Mouse (Mus musculus) forebrain, embryonic 16.5 days (tissue): ENCODE measurements at regions not wholly inside any gene's neighbourhood (a gene's known extent, or its start where the extent isn't known, plus 50 kb on each side); places are given as distances from the start of the nearest gene placed in this dataset.

Experiments used
- ATAC-seq: fragments of 200-750 bp; cut with Nextera tagmentation; 2 replicates; pipeline ENCODE4 v1.8.0; 2017; ENCODE audit warnings: mild to moderate bottlenecking, moderate library complexity
- H3K27ac ChIP-seq: fragments of 300-500 bp; sonication (generic); 2 replicates; pipeline ENCODE4 v1.5.1; 2014; ENCODE audit warnings: low read length, control low read depth
- H3K27me3 ChIP-seq: fragments of 300-500 bp; sonication (generic); replicated peaks from 2 replicates; pipeline ENCODE4 v1.6.1; 2014; ENCODE audit warnings: low read length; ENCODE audit not compliant: control insufficient read depth, insufficient read depth
- H3K36me3 ChIP-seq: fragments of 300-500 bp; sonication (generic); 2 replicates; pipeline ENCODE4 v1.6.1; 2014; ENCODE audit not compliant: control insufficient read depth, insufficient read depth
- H3K4me1 ChIP-seq: fragments of 300-500 bp; sonication (generic); replicated peaks from 2 replicates; pipeline ENCODE4 v1.6.1; 2014; ENCODE audit warnings: low read length; ENCODE audit not compliant: control insufficient read depth, insufficient read depth
- H3K4me2 ChIP-seq: fragments of 300-500 bp; sonication (generic); 2 replicates; pipeline ENCODE4 v1.6.1; 2014; ENCODE audit warnings: mild to moderate bottlenecking, low read length, control low read depth
- H3K4me3 ChIP-seq: fragments of 300-500 bp; sonication (generic); replicated peaks from 2 replicates; pipeline ENCODE4 v1.5.1; 2014; ENCODE audit warnings: mild to moderate bottlenecking, low read length, control low read depth
- H3K9ac ChIP-seq: fragments of 300-500 bp; sonication (generic); replicated peaks from 2 replicates; pipeline ENCODE4 v1.6.1; 2014; ENCODE audit warnings: low read depth, low read length, control low read depth
- H3K9me3 ChIP-seq: fragments of 300-500 bp; sonication (generic); 2 replicates; pipeline ENCODE4 v1.6.1; 2016; ENCODE audit warnings: low read length; ENCODE audit not compliant: control insufficient read depth
- WGBS: fragments of 180-500 bp; shearing (Covaris S2); extraction: QIAGEN DNeasy Blood & Tissue Kit; methylation state at CpG from one replicate; pipeline ENCODE4 v1.1.7; 2014; 5-methylcytosine and 5-hydroxymethylcytosine counted together

- Histone ChIP-seq H3K27ac (no peak overlapping the region), H3K4me2 (no peak overlapping the region), H3K36me3 (no peaks in the 10 kb centered on the region), H3K27me3 (no peaks in the 10 kb centered on the region), H3K4me3 (no peak overlapping the region), H3K9me3 (no peaks in the 10 kb centered on the region), H3K4me1 (no peaks in the 10 kb centered on the region), H3K9ac (no peak overlapping the region)
- 82% methylated on average over 5 of the region's 5 CpGs for WGBS
- ATAC-seq = no peak
Observed at GRCm38 (mm10) chr11:45323766-45324165, 528.1 kb upstream of the Clint1 start.

DNA sequence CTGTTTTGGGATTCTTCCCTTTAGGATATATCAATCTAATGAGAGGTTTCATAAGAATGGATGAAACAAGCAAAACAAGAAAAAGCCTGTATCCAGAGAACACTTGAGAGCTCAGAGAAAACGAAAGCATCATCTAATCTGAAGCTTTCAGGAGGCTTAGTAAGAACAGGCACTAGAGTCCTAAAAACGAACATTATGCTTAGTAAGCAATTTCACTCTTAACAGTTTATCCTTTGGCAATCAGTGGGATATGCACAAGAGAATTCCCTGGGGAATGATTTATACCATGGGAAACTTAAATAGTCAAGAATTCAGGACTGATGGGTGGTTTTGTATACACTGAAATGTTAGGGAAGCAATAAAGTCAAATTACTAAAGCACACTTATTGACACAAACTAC is 521.5 kb upstream of the Clint1 start:
- no peaks in the 10 kb centered on the region for H3K4me1 ChIP-seq
- H3K36me3 ChIP-seq = no peaks in the 10 kb centered on the region
- 82% methylated on average over 2 of the region's 2 CpGs for WGBS
- H3K4me3 ChIP-seq = no peak overlapping the region
- H3K4me2 ChIP-seq = no peak overlapping the region
- H3K27me3 ChIP-seq = no peaks in the 10 kb centered on the region
- H3K27ac ChIP-seq = no peak overlapping the region
- H3K9ac ChIP-seq = no peak overlapping the region
- no peak for ATAC-seq
- no peaks in the 10 kb centered on the region for H3K9me3 ChIP-seq

- Histone ChIP-seq H3K27ac (no peak overlapping the region), H3K9me3 (no peaks in the 10 kb centered on the region), H3K36me3 (no peaks in the 10 kb centered on the region), H3K27me3 (no peaks in the 10 kb centered on the region), H3K4me3 (no peak overlapping the region), H3K4me2 (no peak overlapping the region), H3K9ac (no peak overlapping the region), H3K4me1 (no peaks in the 10 kb centered on the region)
- no peak for ATAC-seq
- WGBS = 81% methylated on average over 3 of the region's 3 CpGs
Observed at GRCm38 (mm10) chr11:45333756-45334155, 518.1 kb upstream of the Clint1 start.

DNA sequence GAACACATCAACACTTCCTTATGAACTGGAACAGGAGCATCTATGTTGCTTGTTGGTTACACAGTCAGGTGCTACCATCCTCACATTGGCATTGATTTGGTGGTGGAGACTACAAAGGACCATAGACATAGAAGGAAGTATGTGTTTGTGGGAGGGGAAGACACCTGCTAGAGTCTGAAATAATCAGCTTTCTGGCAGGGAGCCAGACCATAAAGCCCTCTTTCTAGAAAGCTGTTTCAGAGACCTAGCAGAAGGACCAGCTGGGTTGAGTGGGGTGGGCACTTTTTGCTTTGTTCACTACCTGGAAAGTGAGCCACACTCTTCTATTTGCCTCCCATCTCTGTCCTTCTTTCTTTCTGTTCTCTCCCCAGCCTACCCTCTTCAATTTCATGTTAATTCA is 502.5 kb upstream of the Clint1 start:
- ATAC-seq = no peak
- Histone ChIP-seq H3K4me3 (no peak overlapping the region), H3K9ac (no peak overlapping the region), H3K27me3 (no peaks in the 10 kb centered on the region), H3K27ac (no peak overlapping the region), H3K4me1 (no peaks in the 10 kb centered on the region), H3K36me3 (no peaks in the 10 kb centered on the region), H3K9me3 (no peaks in the 10 kb centered on the region), H3K4me2 (no peak overlapping the region)

- no peak for ATAC-seq
- H3K27ac ChIP-seq = no peak overlapping the region
- no peaks in the 10 kb centered on the region for H3K36me3 ChIP-seq
- no peaks in the 10 kb centered on the region for H3K9me3 ChIP-seq
- H3K27me3 ChIP-seq = no peaks in the 10 kb centered on the region
- no peak overlapping the region for H3K4me2 ChIP-seq
- no peak overlapping the region for H3K9ac ChIP-seq
- no peak overlapping the region for H3K4me3 ChIP-seq
- WGBS = 87% methylated on average over 3 of the region's 3 CpGs
- H3K4me1 ChIP-seq = no peaks in the 10 kb centered on the region
Observed at GRCm38 (mm10) chr11:45365343-45365742, 486.5 kb upstream of the Clint1 start.

- Histone ChIP-seq H3K9ac (no peak overlapping the region), H3K27ac (no peak overlapping the region), H3K4me3 (no peak overlapping the region), H3K4me1 (no peaks in the 10 kb centered on the region), H3K9me3 (no peaks in the 10 kb centered on the region), H3K27me3 (no peaks in the 10 kb centered on the region), H3K4me2 (no peak overlapping the region), H3K36me3 (no peaks in the 10 kb centered on the region)
- ATAC-seq = no peak
- 51% methylated on average over 11 of the region's 11 CpGs for WGBS
Observed at GRCm38 (mm10) chr11:45389243-45390146, 462.4 kb upstream of the Clint1 start.

DNA sequence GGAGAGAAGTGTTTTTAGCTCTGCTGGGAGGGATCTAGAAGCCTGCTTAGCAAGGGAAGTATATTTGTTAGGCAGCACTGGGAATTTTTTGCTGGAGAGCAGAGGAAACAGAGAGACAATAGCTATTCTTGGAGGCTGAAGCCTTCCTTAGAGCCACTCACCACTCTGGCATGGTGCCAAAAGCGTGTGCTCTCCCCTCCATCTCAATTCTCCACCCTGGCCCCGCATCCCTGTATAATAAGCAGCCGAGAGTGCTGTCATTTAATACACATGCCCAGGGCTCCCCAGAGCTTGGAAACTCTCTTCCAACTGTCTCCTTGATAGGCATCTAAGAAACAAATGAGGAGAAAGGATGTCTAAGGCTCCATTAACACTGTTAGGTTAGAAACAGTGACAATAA is 455.8 kb upstream of the Clint1 start:
- peak; percentile 79 for ATAC-seq

DNA sequence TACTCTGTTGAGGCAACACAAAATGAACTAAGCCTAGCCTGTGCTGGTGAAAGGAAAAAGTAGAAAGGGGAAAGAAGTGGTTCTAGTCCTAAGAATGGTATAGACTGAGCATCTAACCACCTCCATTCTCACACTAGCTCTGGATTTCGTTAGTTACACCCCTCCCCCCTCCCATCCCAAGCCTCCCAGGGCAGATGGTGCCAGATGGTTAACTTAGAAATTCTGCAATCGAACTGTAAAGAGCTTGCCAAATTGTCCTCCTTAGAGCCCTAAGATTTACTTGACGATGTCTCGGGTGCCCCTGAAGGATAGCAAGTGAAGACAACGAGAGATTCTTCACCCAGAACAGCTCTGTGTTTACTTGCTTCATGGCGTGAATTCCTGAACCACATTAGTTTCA is 453.7 kb upstream of the Clint1 start:
- WGBS = 46% methylated on average over 6 of the region's 6 CpGs
- Histone ChIP-seq H3K9me3 (no peaks in the 10 kb centered on the region), H3K4me2 (no peak overlapping the region), H3K27ac (no peak overlapping the region), H3K4me3 (no peak overlapping the region), H3K9ac (no peak overlapping the region), H3K4me1 (peaks cover 13% of the 10 kb centered on the region), H3K27me3 (no peaks in the 10 kb centered on the region), H3K36me3 (no peaks in the 10 kb centered on the region)
- peak; percentile 84 for ATAC-seq

More for the DNA sequence above, 455.8 kb upstream of the Clint1 start:
- peaks cover 13% of the 10 kb centered on the region for H3K4me1 ChIP-seq
- no peaks in the 10 kb centered on the region for H3K27me3 ChIP-seq
- no peak overlapping the region for H3K4me3 ChIP-seq
- WGBS = 2% methylated on average over 3 of the region's 3 CpGs
- H3K9me3 ChIP-seq = no peaks in the 10 kb centered on the region
- H3K36me3 ChIP-seq = no peaks in the 10 kb centered on the region
- H3K4me2 ChIP-seq = no peak overlapping the region
- H3K9ac ChIP-seq = no peak overlapping the region
- no peak overlapping the region for H3K27ac ChIP-seq

DNA sequence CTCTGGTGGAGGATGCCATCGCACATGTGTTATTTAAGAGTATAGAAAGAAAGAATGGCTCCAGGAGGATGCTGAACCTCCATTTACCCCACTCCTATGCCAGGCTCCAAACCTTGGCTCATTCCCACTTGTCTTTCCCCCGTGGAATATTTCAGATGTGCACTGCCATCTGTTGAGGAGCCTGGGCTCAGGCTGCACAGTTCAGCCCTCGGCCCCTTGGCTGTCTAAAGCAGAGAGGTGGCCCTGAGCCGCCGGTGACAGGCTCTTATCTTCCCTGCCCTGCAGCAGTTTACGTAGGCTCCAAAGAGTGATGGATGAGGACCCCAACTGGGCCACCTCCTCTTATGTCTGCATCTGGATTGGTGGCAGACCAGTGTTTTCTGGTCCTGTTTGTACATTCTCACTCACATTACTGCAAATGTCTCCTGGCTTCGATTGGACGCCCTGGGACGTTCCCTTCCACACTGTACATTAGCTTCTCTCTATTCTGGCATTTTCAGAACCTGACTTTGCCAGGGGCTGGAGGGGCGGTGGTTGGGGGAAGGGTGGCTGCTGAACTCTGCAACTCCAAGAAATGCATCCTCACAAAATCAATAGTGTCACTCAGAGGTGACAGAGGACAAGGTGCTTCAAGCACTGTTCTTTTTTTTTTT is 447.3 kb upstream of the Clint1 start:
- Histone ChIP-seq H3K4me1 (no peaks in the 10 kb centered on the region), H3K4me2 (no peak overlapping the region), H3K9me3 (no peaks in the 10 kb centered on the region), H3K36me3 (no peaks in the 10 kb centered on the region), H3K27ac (no peak overlapping the region), H3K9ac (no peak overlapping the region), H3K4me3 (no peak overlapping the region), H3K27me3 (no peaks in the 10 kb centered on the region)
- 82% methylated on average over 10 of the region's 10 CpGs for WGBS
- no peak for ATAC-seq
